Mouse (Mus musculus) MEL (cell line): ENCODE data around the gene Tmtc4. TPM values are rescaled to one million over a fixed set of nuclear protein-coding genes. Genes with fewer than 3 reads are reported as not detected.
A peak's percentile ranks its signal among the peaks of the same experiment; 100 is the strongest.

Experiments used
- DNase-seq: peaks from one replicate; pipeline ENCODE4 v3.0.0; 2011; ENCODE audit warnings: low read depth, low spot score
- H3K27ac ChIP-seq: 2 replicates; pipeline ENCODE4 v1.5.1; 2012; ENCODE audit warnings: low read depth, mild to moderate bottlenecking, control low read depth, low read length, moderate library complexity; ENCODE audit not compliant: control insufficient read depth
- H3K27me3 ChIP-seq, 2 experiments: fragments of 150-350 bp in 1 of 2; sonication (generic) in 1 of 2; 2 replicates each; pipeline ENCODE4 v1.6.1; 2012; ENCODE audit warnings: low read length in 2 of 2, mild to moderate bottlenecking in 2 of 2, improper control_type of control experiment in 1 of 2, moderate library complexity in 1 of 2; ENCODE audit not compliant: insufficient read depth in 2 of 2, control insufficient read depth in 1 of 2
- H3K36me3 ChIP-seq, 2 experiments: 2 replicates each; pipeline ENCODE4 v1.6.1; 2012 to 2014; ENCODE audit warnings: low read length in 2 of 2, improper control_type of control experiment in 1 of 2, inconsistent platforms in 1 of 2, mild to moderate bottlenecking in 1 of 2; ENCODE audit not compliant: insufficient read depth in 2 of 2, control insufficient read depth in 1 of 2
- H3K4me1 ChIP-seq, 2 experiments: fragments of 150-350 bp in 1 of 2; sonication (generic) in 1 of 2; 2 replicates each; pipeline ENCODE4 v1.6.1; 2012; ENCODE audit warnings: low read length in 2 of 2, improper control_type of control experiment in 1 of 2, mild to moderate bottlenecking in 1 of 2; ENCODE audit not compliant: insufficient read depth in 2 of 2, control insufficient read depth in 1 of 2
- H3K4me3 ChIP-seq, 2 experiments: fragments of 150-350 bp in 1 of 2; sonication (generic) in 1 of 2; 2 replicates each; pipeline ENCODE4 v1.5.1; 2012; ENCODE audit warnings: low read depth in 2 of 2, low read length in 2 of 2, mild to moderate bottlenecking in 2 of 2, moderate library complexity in 2 of 2, control low read depth in 1 of 2, improper control_type of control experiment in 1 of 2; ENCODE audit not compliant: control insufficient read depth in 1 of 2, insufficient read depth in 1 of 2
- H3K79me2 ChIP-seq: 2 replicates; pipeline ENCODE4 v1.6.1; 2012; ENCODE audit warnings: mild to moderate bottlenecking, low read length, moderate library complexity; ENCODE audit not compliant: control insufficient read depth, poor library complexity, insufficient read depth
- H3K9ac ChIP-seq: 2 replicates; pipeline ENCODE4 v1.6.1; 2012; ENCODE audit warnings: low read depth, mild to moderate bottlenecking, control low read depth, low read length, moderate library complexity; ENCODE audit not compliant: control insufficient read depth, poor library complexity, severe bottlenecking
- H3K9me3 ChIP-seq: fragments of 150-350 bp; sonication (generic); replicated peaks from 2 replicates; pipeline ENCODE4 v1.6.1; 2012; ENCODE audit warnings: mild to moderate bottlenecking, low read length, improper control_type of control experiment, moderate library complexity; ENCODE audit not compliant: insufficient read depth
- CHD1 ChIP-seq: IDR thresholded peaks from 2 replicates; pipeline ENCODE4 v1.6.1; 2012; ENCODE audit warnings: low read depth, mild to moderate bottlenecking, inconsistent platforms, low read length, improper control_type of control experiment
- CHD2 ChIP-seq: IDR thresholded peaks from 2 replicates; pipeline ENCODE4 v1.6.1; 2011; ENCODE audit warnings: low read length, improper control_type of control experiment
- ELF1 ChIP-seq: IDR thresholded peaks from 2 replicates; pipeline ENCODE4 v1.6.1; 2014; ENCODE audit warnings: low read depth, mild to moderate bottlenecking, inconsistent platforms, low read length, improper control_type of control experiment, moderate library complexity
- HCFC1 ChIP-seq: IDR thresholded peaks from 2 replicates; pipeline ENCODE4 v1.6.1; 2012; ENCODE audit warnings: low read depth, mild to moderate bottlenecking, inconsistent platforms, low read length, improper control_type of control experiment, moderate library complexity
- MAFK ChIP-seq: IDR thresholded peaks from 2 replicates; pipeline ENCODE4 v1.6.1; 2011; ENCODE audit warnings: low read depth, mild to moderate bottlenecking, low read length, improper control_type of control experiment, borderline replicate concordance
- MEF2A ChIP-seq: IDR thresholded peaks from 2 replicates; pipeline ENCODE4 v1.6.1; 2014; ENCODE audit warnings: low read depth, mild to moderate bottlenecking, inconsistent platforms, low read length, improper control_type of control experiment; ENCODE audit not compliant: poor library complexity, insufficient replicate concordance, severe bottlenecking; ENCODE audit errors: extremely low read depth
- MXI1 ChIP-seq: IDR thresholded peaks from 2 replicates; pipeline ENCODE4 v1.6.1; 2011; ENCODE audit warnings: mild to moderate bottlenecking, low read depth, low read length, improper control_type of control experiment
- MYC ChIP-seq: IDR thresholded peaks from 2 replicates; pipeline ENCODE4 v1.6.1; 2011; ENCODE audit warnings: low read depth, mild to moderate bottlenecking, low read length, improper control_type of control experiment, moderate library complexity
- NELFE ChIP-seq: IDR thresholded peaks from 2 replicates; pipeline ENCODE4 v1.6.1; 2011; ENCODE audit warnings: low read depth, low read length, improper control_type of control experiment
- POLR2A ChIP-seq, 2 experiments: IDR thresholded peaks; 2 replicates each; pipeline ENCODE4 v1.6.1; 2011 to 2012; ENCODE audit warnings: low read length in 2 of 2, mild to moderate bottlenecking in 2 of 2, control low read depth in 1 of 2, improper control_type of control experiment in 1 of 2, low read depth in 1 of 2, moderate library complexity in 1 of 2; ENCODE audit not compliant: control insufficient read depth in 1 of 2, insufficient read depth in 1 of 2, poor library complexity in 1 of 2
- POLR2AphosphoS5 ChIP-seq: IDR thresholded peaks from 2 replicates; pipeline ENCODE4 v1.6.1; 2012; ENCODE audit warnings: low read depth, borderline replicate concordance, mild to moderate bottlenecking, inconsistent platforms, low read length, moderate library complexity, mixed read lengths
- SMC3 ChIP-seq: IDR thresholded peaks from 2 replicates; pipeline ENCODE4 v1.6.1; 2011; ENCODE audit warnings: low read depth, low read length, improper control_type of control experiment
- TAL1 ChIP-seq: IDR thresholded peaks from 2 replicates; pipeline ENCODE4 v1.6.1; 2012; ENCODE audit warnings: mild to moderate bottlenecking, inconsistent platforms, low read length, moderate library complexity, mixed read lengths
- TBP ChIP-seq: IDR thresholded peaks from 2 replicates; pipeline ENCODE4 v1.8.0; 2011; ENCODE audit warnings: low read depth, low read length, improper control_type of control experiment
- TCF12 ChIP-seq: IDR thresholded peaks from 2 replicates; pipeline ENCODE4 v1.6.1; 2014; ENCODE audit warnings: low read depth, mild to moderate bottlenecking, inconsistent platforms, low read length, improper control_type of control experiment, moderate library complexity
- USF2 ChIP-seq, 2 experiments: IDR thresholded peaks; 2 replicates each; pipeline ENCODE4 v1.6.1; 2011 to 2012; ENCODE audit warnings: improper control_type of control experiment in 2 of 2, low read length in 2 of 2, borderline replicate concordance in 1 of 2, inconsistent platforms in 1 of 2, low read depth in 1 of 2, mild to moderate bottlenecking in 1 of 2; ENCODE audit not compliant: insufficient read depth in 1 of 2
- ZKSCAN1 ChIP-seq: IDR thresholded peaks from 2 replicates; pipeline ENCODE4 v1.6.1; 2012; ENCODE audit warnings: low read depth, mild to moderate bottlenecking, inconsistent platforms, low read length, improper control_type of control experiment, moderate library complexity
- ZNF384 ChIP-seq: IDR thresholded peaks from 2 replicates; pipeline ENCODE4 v1.6.1; 2012; ENCODE audit warnings: low read depth, mild to moderate bottlenecking, inconsistent platforms, low read length, improper control_type of control experiment
- polyA plus RNA-seq, 2 experiments: library from polyadenylated mRNA; stranded (reverse) in 1 of 2; unstranded in 1 of 2; fragments of >175 nt in 1 of 2; fragments of >200 nt in 1 of 2; gene quantifications; 2 replicates each; pipeline versions ENCODE4 v1.2.1 to v1.2.4; 2012; ENCODE audit warnings: low replicate concordance in 2 of 2, low read depth in 1 of 2; ENCODE audit not compliant: insufficient read length in 2 of 2, insufficient read depth in 1 of 2, missing spikeins in 1 of 2
- total RNA-seq: library from RNA; depleted of rRNA; stranded (reverse); fragments of 300-350 nt; gene quantifications from 2 replicates; pipeline ENCODE4 v1.2.3, GENCODE M21; 2012

Tmtc4 gene
- total and polyA plus RNA-seq, 3 experiments = 10.4 to 11.5 TPM; not detected in 1

DNA sequence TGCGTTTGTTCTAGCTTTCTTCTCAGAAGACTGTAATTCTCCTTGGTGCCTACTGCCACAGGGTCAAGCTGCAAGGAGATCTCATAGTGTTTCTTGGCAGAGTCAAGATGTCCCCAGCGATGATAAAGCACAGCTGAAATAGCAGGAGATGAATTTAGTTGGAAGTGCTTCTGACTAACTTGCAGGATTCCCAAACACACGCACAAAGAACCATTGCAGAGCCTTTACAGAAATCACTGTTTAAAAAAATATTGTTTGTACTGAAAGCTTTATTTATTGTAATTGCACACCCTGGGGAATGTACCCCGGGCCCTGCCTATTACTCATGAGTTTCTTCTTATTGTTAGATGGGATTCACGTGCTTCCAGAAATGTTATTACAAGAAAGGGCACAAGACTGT is 63.8 kb downstream of the Tmtc4 start (continued):
- TF ChIP-seq SMC3 (no peak), TCF12 (no peak)

GRCm38 (mm10) chr14:122917676-122918075 is 66.2 kb downstream of the Tmtc4 start:
- H3K27me3 ChIP-seq = no peaks in the 10 kb centered on the region
- H3K4me3 ChIP-seq = no peak overlapping the region
- DNase-seq = no peak
- H3K9ac ChIP-seq = no peak overlapping the region
- peaks cover 0 to 5% of the 10 kb centered on the region in 2 experiments; a peak in 2 of 4 replicates for H3K36me3 ChIP-seq
- peaks cover 1% of the 10 kb centered on the region; the same call in 1 of the 2 replicates for H3K79me2 ChIP-seq
- no peaks in the 10 kb centered on the region for H3K9me3 ChIP-seq
- H3K27ac ChIP-seq = no peak overlapping the region
- H3K4me1 ChIP-seq = no peaks in the 10 kb centered on the region; a peak in 1 of 4 replicates
- TF ChIP-seq MXI1 = no peak
- TF ChIP-seq CHD1 = no peak
- TF ChIP-seq MYC = no peak
- TF ChIP-seq POLR2A (IDR thresholded peaks at IDR 0.05; ENCODE audit: control insufficient read depth in 1 of 2, insufficient read depth in 1 of 2, low read depth in 1 of 2, low read length in 2 of 2, poor library complexity in 1 of 2) = no peak
- no peak for TF ChIP-seq ZKSCAN1
- no peak for TF ChIP-seq HCFC1
- no peak for TF ChIP-seq NELFE
- TF ChIP-seq USF2 (IDR thresholded peaks at IDR 0.05; ENCODE audit: borderline replicate concordance in 1 of 2, insufficient read depth in 1 of 2, low read depth in 1 of 2, low read length in 2 of 2) = no peak
- no peak for TF ChIP-seq MAFK
- TF ChIP-seq MEF2A = no peak
- no peak for TF ChIP-seq ZNF384
- TF ChIP-seq TAL1 = no peak
- TF ChIP-seq POLR2AphosphoS5 = no peak
- no peak for TF ChIP-seq ELF1
- TF ChIP-seq CHD2 = no peak
- TF ChIP-seq TBP = no peak

DNA sequence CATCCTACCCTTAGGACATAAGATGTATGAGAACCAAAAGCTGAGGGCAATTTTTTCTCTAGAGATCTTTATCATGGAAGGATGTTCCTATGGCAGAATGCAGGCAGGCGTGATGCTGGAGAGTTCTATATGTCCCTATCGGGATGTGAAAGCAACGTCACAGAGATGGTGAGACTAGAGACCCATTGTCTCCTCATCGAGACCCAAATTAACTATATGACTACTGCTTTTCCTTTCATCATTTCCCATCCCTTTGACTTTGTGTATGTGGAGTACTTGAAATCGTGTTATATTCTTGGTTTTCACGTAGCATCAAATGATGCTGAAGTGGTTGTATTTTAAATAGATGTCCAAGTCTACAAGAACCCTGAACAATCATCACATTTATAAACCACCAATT is 70.2 kb downstream of the Tmtc4 start, which contains the start of gene Ggact:
TSS of gene Ggact (minus strand) at position 101 of the 400 bp plus-strand sequence.
- no peaks in the 10 kb centered on the region for H3K9me3 ChIP-seq
- H3K9ac ChIP-seq = peak within 1 kb of the TSS; percentile 93
- peak within 1 kb of the TSS; percentile 61 for H3K27ac ChIP-seq
- H3K79me2 ChIP-seq = peaks cover 15% of the 10 kb centered on the region
- peaks cover 2 to 7% of the 10 kb centered on the region in 2 experiments; a peak in 3 of 4 replicates for H3K4me1 ChIP-seq
- H3K4me3 ChIP-seq = peak within 1 kb of the TSS; percentile 85 to 95
- H3K27me3 ChIP-seq = no peaks in the 10 kb centered on the region
- H3K36me3 ChIP-seq = peaks cover 0 to 22% of the 10 kb centered on the region in 2 experiments; a peak in 2 of 4 replicates
- TF ChIP-seq CHD2 (no peak), TCF12 (no peak)
- DNase-seq = no peak
